Mouse (Mus musculus): ENCODE results near the gene Ddx39b. TPM values are rescaled to one million over a fixed set of nuclear protein-coding genes. Genes with fewer than 3 reads are reported as not detected.
A peak's percentile ranks its signal among the peaks of the same experiment; 100 is the strongest.
"Not testable (repeated sequence)": the region's sequence is repeated elsewhere in the genome, so short reads cannot be mapped to it uniquely, and the experiment has no call there.

The Ddx39b gene
- total RNA-seq, 2 experiments from 2014 or later = 83.3 to 97.3 TPM

GRCm38 (mm10) chr17:35300261-35300945, 58.9 kb downstream of the Ddx39b start:
- intact Hi-C loops (cut with DNase I); DNase-seq: not testable (repeated sequence)

- intact Hi-C loops (cut with DNase I) = loop anchor here (1.0 to 2.0 kb wide), 3 partner anchors 43 to 1335 kb away; no protein-coding TSS in a partner anchor
- peak; percentile 92 to 99 for DNase-seq
Observed at GRCm38 (mm10) chr17:35301645-35302258, 60.2 kb downstream of the Ddx39b start.

GRCm38 (mm10) chr17:35303271-35303670, 61.7 kb downstream of the Ddx39b start:
- intact Hi-C loops (cut with DNase I) = loop anchor here (2.0 kb wide), 2 partner anchors 44 to 56 kb away; no protein-coding TSS in a partner anchor
- no peak for DNase-seq

Small RNAs within 50 kb of the gene (microRNA-seq; reads per million reads assigned to microRNA genes)
- gene Mir6973a (ENCODE audit: borderline number of aligned reads in 2 of 2) (0 reads per million in 2 experiments), gene Mir6974 (ENCODE audit: borderline number of aligned reads in 2 of 2) (0 reads per million in 2 experiments), gene Mir6975 (ENCODE audit: borderline number of aligned reads in 2 of 2) (0.72 to 1.3 reads per million in 2 experiments), gene Mir8094 (ENCODE audit: borderline number of aligned reads in 2 of 2) (0 to 0.72 reads per million in 2 experiments)

Other genes starting within 250 kb of the Ddx39b start
- 10 to 100 TPM; 26.7 to 27.4 TPM for gene Vars, start 240.8 kb upstream of the Ddx39b start, total RNA-seq (2021)
- 1 to 10 TPM; 8.4 to 9.3 TPM for gene Vwa7, start 225.2 kb upstream of the Ddx39b start, total RNA-seq (2021)
- gene Sapcd1, start 213.7 kb upstream of the Ddx39b start, total RNA-seq (2021) = not detected
- under 1 TPM; 0.25 to 0.70 TPM for gene Msh5, start 195.0 kb upstream of the Ddx39b start, total RNA-seq (2021)
- 10 to 100 TPM; 41.7 to 44.0 TPM for gene Clic1, start 191.8 kb upstream of the Ddx39b start, total RNA-seq (2021)
- gene Ddah2, start 182.7 kb upstream of the Ddx39b start, total RNA-seq (2021) = 10 to 100 TPM; 27.5 to 27.6 TPM
- gene Ly6g6c, start 176.4 kb upstream of the Ddx39b start, total RNA-seq (2021) = under 1 TPM in 1 of 2 experiments, not detected in 1; 0.56 TPM
- under 1 TPM; 0.42 to 0.49 TPM for gene Mpig6b, start 175.6 kb upstream of the Ddx39b start, total RNA-seq (2021)
- not detected for gene Ly6g6e, start 164.8 kb upstream of the Ddx39b start, total RNA-seq (2021)
- gene Ly6g6d, start 163.7 kb upstream of the Ddx39b start, total RNA-seq (2021) = under 1 TPM; 0.70 to 0.80 TPM
- not detected for gene Ly6g6f, start 156.1 kb upstream of the Ddx39b start, total RNA-seq (2021)
- 10 to 100 TPM; 54.6 to 61.1 TPM for gene Abhd16a, start 152.5 kb upstream of the Ddx39b start, total RNA-seq (2021)
- not detected for gene Ly6g5c, start 133.5 kb upstream of the Ddx39b start, total RNA-seq (2021)
- gene Ly6g5b, start 126.3 kb upstream of the Ddx39b start, total RNA-seq (2021) = not detected
- gene Gpank1, start 120.3 kb upstream of the Ddx39b start, total RNA-seq (2021) = 1 to 10 TPM; 8.0 to 9.6 TPM
- 100 to 1,000 TPM; 163 to 164 TPM for gene Csnk2b, start 119.7 kb upstream of the Ddx39b start, total RNA-seq (2021)
- gene D17H6S53E, start 115.4 kb upstream of the Ddx39b start, total RNA-seq (2021) = 10 to 100 TPM; 25.7 to 26.4 TPM
- not detected for gene Apom, start 109.7 kb upstream of the Ddx39b start, total RNA-seq (2021)
- 100 to 1,000 TPM; 243 to 268 TPM for gene Bag6, start 106.6 kb upstream of the Ddx39b start, total RNA-seq (2021)
- 100 to 1,000 TPM; 122 to 127 TPM for gene Prrc2a, start 76.8 kb upstream of the Ddx39b start, total RNA-seq (2021)
- 1 to 10 TPM; 2.0 to 6.2 TPM for gene Aif1, start 65.7 kb upstream of the Ddx39b start, total RNA-seq (2021)
- gene Lst1, start 53.3 kb upstream of the Ddx39b start, total RNA-seq (2021) = 1 to 10 TPM; 3.3 to 3.7 TPM
- 1 to 10 TPM; 1.0 to 1.6 TPM for gene Ltb, start 47.3 kb upstream of the Ddx39b start, total RNA-seq (2021)
- gene Tnf, start 39.7 kb upstream of the Ddx39b start, total RNA-seq (2021) = under 1 TPM; 0.53 to 0.57 TPM
- under 1 TPM in 1 of 2 experiments, not detected in 1; 0.19 TPM for gene Lta, start 36.4 kb upstream of the Ddx39b start, total RNA-seq (2021)
- not detected for gene Gm16181, start 20.9 kb upstream of the Ddx39b start, total RNA-seq (2021)
- 1 to 10 TPM; 2.0 to 2.6 TPM for gene Atp6v1g2, start 8.1 kb upstream of the Ddx39b start, total RNA-seq (2021)
- 1 to 10 TPM; 8.0 to 8.5 TPM for gene Nfkbil1, start 6.0 kb upstream of the Ddx39b start, total RNA-seq (2021)
- 100 to 1,000 TPM in 1 of 2 experiments, 10 to 100 TPM in 1; 87.6 to 133 TPM for gene H2-D1, start 21.0 kb downstream of the Ddx39b start, total RNA-seq (2021)
- gene H2-Q1, start 78.7 kb downstream of the Ddx39b start, total RNA-seq (2021) = 1 to 10 TPM; 1.1 to 1.4 TPM
- 1 to 10 TPM in 1 of 2 experiments, under 1 TPM in 1; 0.64 to 1.4 TPM for gene H2-Q2, start 100.5 kb downstream of the Ddx39b start, total RNA-seq (2021)
- 10 to 100 TPM; 10.1 to 13.8 TPM for gene H2-Q4, start 137.9 kb downstream of the Ddx39b start, total RNA-seq (2021)
- gene H2-Q6, start 183.1 kb downstream of the Ddx39b start, total RNA-seq (2021) = 1 to 10 TPM in 1 of 2 experiments, under 1 TPM in 1; 0.78 to 1.6 TPM
- gene H2-Q7, start 197.4 kb downstream of the Ddx39b start, total RNA-seq (2021) = 1 to 10 TPM in 1 of 2 experiments, under 1 TPM in 1; 0.94 to 2.1 TPM
- under 1 TPM; 0.19 to 0.33 TPM for gene H2-Q10, start 228.3 kb downstream of the Ddx39b start, total RNA-seq (2021)